Mouse (Mus musculus): ENCODE results near the gene Nupr1l.
A peak's percentile ranks its signal among the peaks of the same experiment; 100 is the strongest.

DNA sequence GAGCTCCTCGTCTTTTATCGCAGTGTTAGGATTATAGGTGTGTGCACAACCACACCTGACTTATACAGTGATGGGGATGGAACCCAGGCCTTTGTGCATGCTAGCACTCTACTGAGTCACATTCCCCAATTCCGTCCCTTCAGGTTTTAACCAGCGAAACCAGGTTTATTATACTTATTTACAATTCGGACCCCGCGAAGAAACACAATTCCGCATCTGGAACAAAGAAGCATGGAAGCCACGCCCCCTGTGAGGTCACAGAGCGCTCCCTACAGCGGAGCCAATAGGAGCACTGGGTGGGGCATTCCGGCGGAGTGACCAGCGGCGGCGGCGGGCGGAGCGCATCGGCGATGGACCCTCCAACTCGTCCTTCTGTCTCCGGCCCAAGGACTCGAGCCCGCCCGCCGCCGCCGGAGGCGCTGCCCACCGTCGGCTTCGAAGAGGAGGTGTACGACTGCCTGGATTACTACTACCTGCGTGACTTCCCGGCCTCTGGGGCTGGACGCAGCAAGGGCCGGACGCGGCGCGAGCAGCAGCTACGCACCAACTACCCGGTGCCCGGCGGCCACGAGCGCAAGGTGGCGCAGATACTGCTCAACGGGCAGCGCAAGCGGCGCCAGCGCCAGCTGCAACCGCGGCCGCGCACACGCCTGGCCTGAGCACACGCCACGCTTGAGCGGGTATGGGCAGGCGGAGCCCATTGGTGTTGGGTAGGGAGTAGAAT, at the start of gene Nupr1l:
- TF ChIP-seq CTCF (IDR thresholded peaks at IDR 0.05; ENCODE audit: insufficient read depth, low read length): no peak
- peak; percentile 68; the same call in 1 of the 2 replicates for TF ChIP-seq POLR2A (IDR thresholded peaks at IDR 0.05; ENCODE audit: borderline replicate concordance, extremely low read depth, low read depth, low read length)
